Mouse (Mus musculus) lung, postnatal 25 days (tissue): ENCODE results near the gene Med6.
"Not testable (repeated sequence)": the region's sequence is repeated elsewhere in the genome, so short reads cannot be mapped to it uniquely, and the experiment has no call there.

Experiments used
- DNase-seq: peaks from one replicate; pipeline ENCODE4 v3.0.0; 2022; ENCODE audit warnings: low spot score

Gene Med6

GRCm38 (mm10) chr12:81549286-81549685 is 45.5 kb downstream of the Med6 start:
- DNase-seq: no peak

GRCm38 (mm10) chr12:81547163-81547562 is 47.6 kb downstream of the Med6 start:
- no peak for DNase-seq

GRCm38 (mm10) chr12:81533029-81533419 is 61.8 kb downstream of the Med6 start:
- no peak for DNase-seq

GRCm38 (mm10) chr12:81532316-81533028 is 62.3 kb downstream of the Med6 start, which contains the start of the genes Gm20498 and Synj2bp:
Gm20498 (minus strand) TSS chr12:81532905.
Synj2bp (minus strand) TSS chr12:81532911.
- DNase-seq: peak; percentile 86

- DNase-seq: not testable (repeated sequence)
Observed at GRCm38 (mm10) chr12:81530587-81530986, 64.2 kb downstream of the Med6 start.
